ENCODE assay signal across 8 mouse cellular contexts in genomic region chr15:101056225-101056624, GRCm38 (mm10). TPM values are rescaled to one million over a fixed set of nuclear protein-coding genes. Genes with fewer than 3 reads are reported as not detected.
DNase-seq lines count a peak whose midpoint lies in the region; ATAC-seq and TF ChIP-seq lines count a peak whose summit lies in the region.

No protein-coding gene starts in this region.

- no peak overlapping the region for H3K27ac ChIP-seq in gastrocnemius, adult 2 months
- H3K27ac ChIP-seq in forebrain, embryonic 15.5 days (replicated peaks): no peak overlapping the region

- no peak overlapping the region for H3K4me3 ChIP-seq in gastrocnemius, adult 2 months
- no peak overlapping the region for H3K4me3 ChIP-seq in forebrain, embryonic 15.5 days
- H3K4me3 ChIP-seq in lung, adult 2 months (replicated peaks; ENCODE audit: extremely low read depth, low read depth, low read length): no peak overlapping the region

- no peak for TF ChIP-seq POLR2A in lung, adult 2 months (IDR thresholded peaks at IDR 0.05; ENCODE audit: borderline replicate concordance, extremely low read depth, low read depth, low read length)

- no peaks in the 10 kb centered on the region for H3K9me3 ChIP-seq in forebrain, embryonic 15.5 days

- peak; percentile 80 for ATAC-seq in forebrain, embryonic 15.5 days (replicated peaks)

- no peaks in the 10 kb centered on the region for H3K36me3 ChIP-seq in forebrain, embryonic 15.5 days

- H3K9ac ChIP-seq in forebrain, embryonic 15.5 days (replicated peaks): no peak overlapping the region

- H3K4me1 ChIP-seq in forebrain, embryonic 15.5 days: peaks cover 20% of the 10 kb centered on the region
- H3K4me1 ChIP-seq in lung, adult 2 months (ENCODE audit: control insufficient read depth, insufficient read depth, low read length): no peaks in the 10 kb centered on the region; the same call in 1 of the 2 replicates

- H3K27me3 ChIP-seq in forebrain, embryonic 15.5 days: peaks cover 53% of the 10 kb centered on the region

- H3K4me2 ChIP-seq in forebrain, embryonic 15.5 days (replicated peaks): no peak overlapping the region

- WGBS in forebrain, embryonic 15.5 days: 46% methylated on average over 10 of the region's 10 CpGs
- WGBS in lung, adult 2 months: 39% methylated on average over 10 of the region's 10 CpGs

- DNase-seq in gastrocnemius, adult 2 months: no peak
- no peak for DNase-seq in gastrocnemius, adult 8-10 months (ENCODE audit: low spot score in 2 of 2)
- DNase-seq in ZHBTc4 (ENCODE audit: low read depth, low spot score): peak; percentile 87
- peak; percentile 71 for DNase-seq in kidney, adult 9 months
- peak; percentile 13 for DNase-seq in lung, adult 2 months
- DNase-seq in retina, embryonic 14.5 days (ENCODE audit: low spot score): peak; percentile 86
- DNase-seq in ovary, postnatal 36 days (ENCODE audit: low spot score): no peak

- TF ChIP-seq CTCF in gastrocnemius, adult 2 months (IDR thresholded peaks at IDR 0.05): peak; percentile 65
- TF ChIP-seq CTCF in lung, adult 2 months (IDR thresholded peaks at IDR 0.05; ENCODE audit: insufficient read depth, low read length): peak; percentile 55

- intact Hi-C loops in gastrocnemius, adult 2 months (cut with DNase I): no loop called here

RNA-seq across cellular contexts. Expression of gene Gm47841, which starts 9.0 kb away (rescaled TPM):
- total RNA-seq in gastrocnemius, adult 2 months (2021): not detected
- not detected for total RNA-seq in gastrocnemius, adult 8-10 months (2022)
- polyA plus RNA-seq in forebrain, embryonic 15.5 days (2015; fragmentation: Nextera tagmentation; extraction: Ambion mirVana): not detected in 2 replicates
- polyA plus RNA-seq in lung, adult 2 months (2012; rRNA removed): 0.15 and 0.22 TPM in 2 replicates

RNA-seq across cellular contexts. Expression of gene Fignl2, which starts 22.1 kb away (rescaled TPM):
- under 1 TPM; 0.67 to 0.77 TPM for total RNA-seq in gastrocnemius, adult 2 months (2021)
- total RNA-seq in gastrocnemius, adult 8-10 months (2022): under 1 TPM; 0.31 to 0.73 (median 0.59) TPM
- polyA plus RNA-seq in forebrain, embryonic 15.5 days (2015; fragmentation: Nextera tagmentation; extraction: Ambion mirVana): not detected in 2 replicates
- polyA plus RNA-seq in lung, adult 2 months (2012; rRNA removed): 9.3 and 10.6 TPM in 2 replicates

RNA-seq across cellular contexts. Expression of gene Ankrd33, which starts 59.3 kb away (rescaled TPM):
- not detected for total RNA-seq in gastrocnemius, adult 2 months (2021)
- total RNA-seq in gastrocnemius, adult 8-10 months (2022): not detected
- not detected in 2 replicates for polyA plus RNA-seq in forebrain, embryonic 15.5 days (2015; fragmentation: Nextera tagmentation; extraction: Ambion mirVana)
- 0.10 and 0.28 TPM in 2 replicates for polyA plus RNA-seq in lung, adult 2 months (2012; rRNA removed)

Comparison
In these comparisons a context has a peak if more than half of its experiments do, and no peak if none do; other contexts are left out.
1. DNase-seq: peak in ZHBTc4 (single experiment), kidney, adult 9 months (single experiment), lung, adult 2 months (single experiment) and retina, embryonic 14.5 days (single experiment); none in gastrocnemius, adult 2 months (single experiment), gastrocnemius, adult 8-10 months (0 of 2) and ovary, postnatal 36 days (single experiment).